In genomic region chr1:181476557-181476956, GRCm38 (mm10) we compare ENCODE assay signal across 23 mouse cellular contexts. TPM values are rescaled to one million over a fixed set of nuclear protein-coding genes. Genes with fewer than 3 reads are reported as not detected.
"Had no signal": no experiment of that assay in that cellular context is flagged by ENCODE, and none has a peak within 500 bp of the region (broad histone marks: within the 10 kb centered on the region; RNA-seq: fewer than 3 reads in every experiment).

No protein-coding gene starts in this region.

- H3K4me3 ChIP-seq: lung, embryonic 15.5 days; megakaryocyte, embryonic 14.5 days; midbrain, embryonic 13.5 days; midbrain, embryonic 15.5 days; neural tube, embryonic 12.5 days; stomach, embryonic 15.5 days had no signal

- DNase-seq: lung, adult 2 months; lung, postnatal 14 days; lung, postnatal 36 days; right cerebral cortex, postnatal 14 days; thymus, adult 2 months; thymus, postnatal 25 days; thymus, postnatal 4 days had no signal

- H3K27ac ChIP-seq: lung, embryonic 15.5 days; macrophage; midbrain, embryonic 13.5 days; midbrain, embryonic 15.5 days; neural tube, embryonic 12.5 days; stomach, embryonic 15.5 days; stomach, postnatal 0 days had no signal

- H3K36me3 ChIP-seq: lung, embryonic 15.5 days; midbrain, embryonic 13.5 days; midbrain, embryonic 15.5 days; neural tube, embryonic 12.5 days; stomach, embryonic 15.5 days had no signal

- H3K9me3 ChIP-seq: lung, embryonic 15.5 days; midbrain, embryonic 15.5 days; stomach, embryonic 15.5 days had no signal

- H3K4me1 ChIP-seq: megakaryocyte, embryonic 14.5 days; neural tube, embryonic 12.5 days; stomach, embryonic 15.5 days had no signal

- H3K27me3 ChIP-seq: lung, embryonic 15.5 days; midbrain, embryonic 13.5 days; midbrain, embryonic 15.5 days; neural tube, embryonic 12.5 days; stomach, embryonic 15.5 days had no signal

RNA-seq across cellular contexts. Expression of gene Ccdc121, which starts 34.7 kb away (rescaled TPM):
- total RNA-seq: megakaryocyte progenitor cell, adult 5-6 weeks; monocyte, adult 5-6 weeks; neutrophil, adult 5-6 weeks had no signal
- polyA plus RNA-seq: macrophage; midbrain, embryonic 11.5 days; midbrain, embryonic 13.5 days; midbrain, embryonic 15.5 days; neural tube, embryonic 12.5 days; neural tube, embryonic 14.5 days; spleen, adult 2 months; stomach, embryonic 15.5 days; stomach, postnatal 0 days; testis, adult 2 months; thymus, adult 2 months; urinary bladder, adult 2 months had no signal
